Mouse (Mus musculus): ENCODE measurements at regions not wholly inside any gene's neighbourhood (a gene's known extent, or its start where the extent isn't known, plus 50 kb on each side); places are given as distances from the start of the nearest gene placed in this dataset.
"Not testable (repeated sequence)": the region's sequence is repeated elsewhere in the genome, so short reads cannot be mapped to it uniquely, and the experiment has no call there.

DNA sequence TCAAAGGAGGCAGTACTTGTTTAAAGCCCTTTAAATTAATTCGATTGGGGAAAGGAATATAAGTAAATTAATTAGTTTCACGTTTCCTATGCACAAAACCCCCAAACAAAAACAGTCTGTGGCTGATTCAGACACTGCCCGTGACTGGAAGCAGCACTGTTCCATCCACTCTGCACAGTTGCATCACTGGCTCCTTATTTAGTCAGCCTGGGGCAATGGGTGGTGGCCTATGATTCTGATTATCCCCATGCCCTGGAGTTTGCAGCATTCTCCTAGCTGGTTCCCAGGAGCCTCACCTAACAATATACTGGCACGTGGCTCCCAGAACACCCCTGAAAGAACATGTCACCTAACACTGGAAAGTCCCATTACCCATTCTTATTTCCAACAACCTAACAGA is 99.6 kb upstream of the Fam78b start:
- no peak for DNase-seq

DNA sequence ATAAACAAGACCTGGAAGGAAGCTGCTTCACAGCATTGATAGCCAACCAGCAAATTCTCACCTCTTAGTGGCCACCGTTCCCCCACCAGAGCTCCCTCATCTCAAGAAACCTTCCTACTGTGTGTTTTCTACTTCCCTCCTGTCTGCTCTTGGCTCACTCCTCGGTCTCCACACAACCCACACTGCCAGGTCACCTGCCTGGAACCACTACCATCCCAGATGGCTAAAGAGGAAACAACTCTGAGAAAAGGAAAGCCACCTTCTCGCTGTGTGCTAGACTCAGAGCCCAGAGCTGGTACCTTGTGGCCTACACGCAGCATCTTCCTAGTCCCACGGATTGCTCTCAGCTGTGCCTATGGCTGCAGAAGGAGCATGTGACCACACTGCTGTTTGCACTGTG is 97.8 kb upstream of the Fam78b start:
- DNase-seq, result no peak

DNA sequence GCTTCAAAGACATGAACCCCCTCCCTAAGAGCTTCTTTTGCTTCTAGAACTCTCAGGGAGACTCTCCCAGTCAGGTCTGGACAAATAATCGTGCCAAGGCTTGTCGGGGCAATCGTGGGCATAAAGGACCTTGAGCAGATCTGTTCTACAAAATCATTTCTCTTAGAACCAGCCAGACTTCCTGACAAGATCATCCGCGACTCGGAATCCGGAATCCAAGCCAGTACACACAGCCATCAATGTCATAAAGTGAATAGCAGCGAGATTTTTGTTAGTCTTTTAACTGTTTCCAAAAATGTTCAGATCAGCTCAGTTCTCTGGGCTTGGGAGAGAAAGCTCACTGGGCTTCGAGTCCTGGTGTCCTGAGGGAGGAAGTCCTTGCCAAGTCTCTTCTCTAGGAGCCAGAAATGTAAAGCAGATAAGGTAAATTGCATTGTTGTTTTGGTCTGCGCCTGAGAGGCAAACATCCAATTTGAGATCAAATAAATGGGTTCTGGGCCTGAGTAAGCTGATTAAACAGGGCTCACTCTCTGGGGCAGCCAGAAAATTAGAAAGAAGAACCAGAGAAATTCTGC is 92.9 kb upstream of the Fam78b start:
- DNase-seq, result no peak

- DNase-seq, result not testable (repeated sequence)
Measured at GRCm38 (mm10) chr1:166912195-166912594, 89.0 kb upstream of the Fam78b start.

GRCm38 (mm10) chr1:166922911-166923712 is 78.1 kb upstream of the Fam78b start:
- no peak for DNase-seq

- no peak for DNase-seq
Measured at GRCm38 (mm10) chr1:166923713-166923975, 77.6 kb upstream of the Fam78b start.

DNA sequence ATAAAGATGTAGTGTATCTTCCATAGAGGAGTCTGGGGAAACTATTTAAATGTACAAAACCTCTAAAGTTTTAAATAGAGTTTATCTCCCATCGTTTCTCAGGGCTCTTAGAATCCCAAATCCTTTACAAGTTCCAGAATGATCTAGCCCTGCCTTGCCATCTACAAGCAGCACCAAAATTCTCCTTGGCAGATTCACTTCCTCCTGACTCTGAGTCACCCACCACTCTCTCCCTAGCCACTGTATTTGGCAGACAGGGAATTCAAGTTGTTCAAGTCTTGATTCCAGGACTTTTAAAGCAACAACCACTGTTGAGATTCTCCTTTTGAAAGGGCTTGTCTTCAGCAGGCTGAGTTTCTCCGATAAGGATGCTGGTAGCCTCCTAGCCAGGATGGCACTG is 77.1 kb upstream of the Fam78b start:
- DNase-seq, result no peak

DNA sequence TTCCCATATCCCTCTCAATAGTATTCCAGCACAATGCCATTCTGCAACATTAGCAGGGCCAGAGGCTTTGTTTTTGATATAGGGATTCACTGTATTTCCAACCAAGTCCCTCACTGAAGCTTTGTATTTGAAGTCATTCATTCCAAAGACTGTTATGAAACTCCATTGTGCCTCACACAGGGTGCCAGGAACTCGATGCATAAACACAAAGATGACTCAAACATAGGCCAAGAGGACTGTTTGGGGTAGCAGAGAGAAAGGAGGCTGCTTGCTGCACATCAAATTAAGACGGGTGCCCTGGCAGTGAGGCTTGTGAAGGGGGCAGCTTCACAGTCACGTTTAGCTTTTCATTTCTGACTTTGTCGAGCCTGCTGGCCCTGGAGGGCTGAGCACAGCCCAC is 75.1 kb upstream of the Fam78b start:
- DNase-seq, result no peak

GRCm38 (mm10) chr1:166939744-166940143 is 61.5 kb upstream of the Fam78b start:
- not testable (repeated sequence) for DNase-seq

GRCm38 (mm10) chr1:166940146-166941076 is 60.8 kb upstream of the Fam78b start:
- DNase-seq, result not testable (repeated sequence)

DNA sequence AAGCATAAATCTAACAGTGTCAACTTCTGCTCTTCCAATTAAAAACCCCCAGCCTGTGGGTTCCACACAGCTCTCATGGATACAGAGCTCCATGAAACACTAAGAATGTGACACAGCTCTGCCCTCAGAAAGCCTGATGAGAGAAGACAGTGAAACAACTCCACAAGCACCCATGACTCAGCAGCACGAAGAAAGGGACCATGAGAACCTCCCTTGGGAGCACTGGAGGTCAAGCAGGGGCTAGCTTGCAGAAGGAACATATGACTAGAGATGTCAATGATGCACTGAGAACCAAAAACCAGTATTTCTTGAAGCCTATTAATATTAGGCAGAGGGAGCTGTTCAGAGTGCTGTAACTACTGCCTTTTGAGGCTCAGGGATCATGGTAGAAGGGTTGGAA is 59.0 kb upstream of the Fam78b start:
- no peak for DNase-seq

DNA sequence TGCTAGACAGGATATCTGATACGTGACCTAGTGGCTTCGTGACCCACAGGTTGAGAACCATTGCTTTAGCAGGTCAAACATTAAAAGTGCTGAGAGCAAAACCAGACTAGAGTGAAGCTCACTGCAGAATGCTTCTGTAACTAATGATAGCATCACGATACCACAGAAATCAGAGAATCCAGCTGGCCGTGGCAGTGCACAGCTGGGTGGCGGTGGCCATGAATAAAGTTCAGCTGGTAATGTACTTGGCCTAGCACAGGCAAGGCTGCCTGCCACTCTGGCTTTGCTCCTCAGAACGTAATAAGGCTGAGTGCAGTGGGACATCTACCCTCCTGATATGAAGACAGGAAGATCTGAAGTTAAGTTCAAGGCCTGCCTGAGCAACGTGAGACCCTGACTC is 56.7 kb upstream of the Fam78b start:
- DNase-seq, result no peak

DNA sequence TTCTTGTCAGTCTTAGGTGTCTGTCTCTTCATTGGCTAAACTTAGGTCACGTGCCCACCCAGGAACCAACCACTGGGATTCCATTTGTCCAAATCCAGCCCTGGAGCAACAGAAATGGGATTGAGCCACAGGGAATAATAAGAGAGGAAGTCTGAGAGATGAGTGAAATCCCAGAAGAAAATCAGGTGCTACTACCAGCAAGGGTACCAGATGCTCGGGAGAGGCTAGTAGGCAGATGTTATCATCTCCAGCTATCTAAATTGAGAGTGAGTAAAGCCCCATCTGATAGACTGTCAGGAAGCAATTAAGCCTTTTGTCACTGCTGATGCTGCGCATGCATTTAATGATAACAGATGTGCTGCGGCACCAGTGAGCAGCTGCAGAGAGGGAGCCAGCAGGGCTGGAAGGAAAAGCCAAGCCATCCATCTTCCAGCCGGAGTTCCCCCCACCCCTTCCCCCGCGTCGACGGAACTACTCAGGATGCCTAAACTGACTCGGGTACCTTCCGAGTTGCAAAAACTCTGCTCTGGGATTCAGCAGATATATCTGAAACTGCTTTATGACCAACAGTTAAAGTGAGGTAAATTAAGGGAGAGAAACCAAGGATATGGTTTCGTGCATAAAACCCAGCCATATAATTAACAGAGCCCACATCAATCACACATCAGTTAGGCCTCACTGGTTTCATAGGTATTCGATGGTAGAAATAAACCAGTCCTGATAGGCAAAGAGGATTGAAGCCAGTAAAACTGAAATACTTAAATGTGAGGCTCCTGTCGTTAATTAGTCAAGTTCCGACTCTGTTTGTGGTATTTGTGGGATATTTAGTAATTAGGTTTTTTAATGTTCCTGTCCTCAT is 53.1 kb upstream of the Fam78b start:
- DNase-seq, result no peak
